Mouse (Mus musculus) retina, postnatal 1 day (tissue): ENCODE measurements at regions not wholly inside any gene's neighbourhood (a gene's known extent, or its start where the extent isn't known, plus 50 kb on each side); places are given as distances from the start of the nearest gene placed in this dataset.

Experiments used
- DNase-seq: peaks from one replicate; pipeline ENCODE4 v3.0.0-alpha.2; 2012

DNA sequence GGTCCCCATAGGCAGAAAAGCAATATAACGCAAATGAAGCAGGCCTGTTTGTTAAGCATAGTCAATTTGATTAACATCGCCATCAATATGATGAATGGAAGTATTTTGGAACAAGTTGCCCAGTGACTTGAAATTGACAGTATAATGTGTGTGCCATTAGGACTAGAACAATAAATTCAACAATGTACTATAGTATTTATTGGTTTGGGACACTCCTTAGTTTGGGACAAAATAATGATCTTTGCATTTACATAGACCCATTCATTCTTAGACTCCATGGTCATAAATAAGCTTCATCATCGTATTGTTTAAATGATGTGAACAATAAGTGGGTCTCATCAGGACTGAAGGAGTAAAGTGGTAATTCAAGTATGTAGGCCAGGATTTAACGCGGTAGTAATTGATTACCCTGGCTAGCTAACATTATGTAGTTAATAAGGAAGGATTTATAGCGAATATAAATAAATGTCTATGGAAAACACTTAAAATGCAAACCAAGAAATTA, 2933.6 kb upstream of the 5930422O12Rik start:
- DNase-seq = no peak

DNA sequence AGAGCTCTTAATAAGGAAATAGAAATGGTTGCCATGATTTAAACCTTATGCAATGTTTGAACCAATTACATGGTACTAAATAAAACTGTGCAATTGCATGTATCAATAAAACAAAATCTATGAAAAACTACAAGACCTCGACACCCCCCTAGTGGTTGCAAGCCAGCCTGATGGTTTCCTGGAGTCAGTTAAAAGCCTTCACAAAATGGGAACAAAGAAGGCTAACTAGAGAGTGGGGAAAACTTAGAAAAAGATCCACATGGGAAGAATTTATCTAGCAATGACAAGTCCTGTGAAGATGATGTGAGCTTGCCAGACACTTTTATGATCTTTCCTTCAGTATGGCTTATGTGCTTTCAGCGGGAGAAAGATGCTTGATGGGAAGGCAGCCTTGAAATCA, 2926.3 kb upstream of the 5930422O12Rik start:
- no peak for DNase-seq

DNA sequence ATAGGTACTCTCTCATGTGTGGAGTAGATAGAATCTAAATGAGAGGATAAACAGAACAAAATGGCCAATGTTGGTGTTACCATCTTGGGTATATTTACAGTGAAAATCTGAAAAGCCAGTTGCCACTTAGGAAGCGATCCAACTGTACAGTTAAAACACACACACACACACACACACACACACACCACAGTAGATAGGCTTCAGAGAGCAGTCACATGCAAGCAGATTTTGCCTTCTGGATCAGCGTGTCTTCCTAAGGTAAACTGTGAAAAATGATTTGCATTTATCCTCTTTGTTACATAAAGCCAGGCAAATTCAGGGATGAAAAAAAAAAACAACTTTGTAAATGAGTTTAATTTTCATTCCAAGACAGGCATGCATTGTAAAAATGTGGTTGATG, 2917.2 kb upstream of the 5930422O12Rik start:
- DNase-seq = no peak

DNA sequence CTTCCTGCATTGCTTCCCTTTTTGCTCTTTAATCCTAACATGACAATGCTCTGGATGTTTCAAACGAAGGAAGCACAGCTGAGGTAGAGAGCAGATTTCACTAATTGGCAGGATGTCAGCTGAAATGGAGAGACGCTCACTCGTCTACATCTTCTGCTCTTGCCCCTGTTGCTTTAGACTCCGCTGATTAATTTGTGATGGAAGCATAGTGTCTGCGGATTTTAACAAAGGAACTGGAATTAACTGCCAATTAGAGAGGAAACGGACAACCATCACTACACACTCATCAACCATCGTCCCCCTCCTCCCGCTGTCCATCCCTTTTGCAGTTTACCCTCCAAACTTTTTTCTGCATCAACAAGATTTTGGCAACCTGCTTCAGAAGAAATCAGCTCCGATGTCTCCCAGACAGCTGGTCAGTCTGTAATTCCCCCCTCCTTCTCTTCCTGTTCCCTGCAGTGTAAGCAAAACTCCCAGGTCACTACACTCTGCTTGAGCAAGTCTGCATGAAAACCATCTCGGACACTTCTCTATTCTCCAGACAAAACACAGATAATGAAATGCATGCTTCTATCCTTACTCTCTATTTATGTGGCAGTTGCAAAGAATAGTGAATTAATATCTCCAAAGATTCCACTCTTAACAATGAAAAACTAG, 2905.6 kb upstream of the 5930422O12Rik start:
- peak; percentile 81 for DNase-seq

DNA sequence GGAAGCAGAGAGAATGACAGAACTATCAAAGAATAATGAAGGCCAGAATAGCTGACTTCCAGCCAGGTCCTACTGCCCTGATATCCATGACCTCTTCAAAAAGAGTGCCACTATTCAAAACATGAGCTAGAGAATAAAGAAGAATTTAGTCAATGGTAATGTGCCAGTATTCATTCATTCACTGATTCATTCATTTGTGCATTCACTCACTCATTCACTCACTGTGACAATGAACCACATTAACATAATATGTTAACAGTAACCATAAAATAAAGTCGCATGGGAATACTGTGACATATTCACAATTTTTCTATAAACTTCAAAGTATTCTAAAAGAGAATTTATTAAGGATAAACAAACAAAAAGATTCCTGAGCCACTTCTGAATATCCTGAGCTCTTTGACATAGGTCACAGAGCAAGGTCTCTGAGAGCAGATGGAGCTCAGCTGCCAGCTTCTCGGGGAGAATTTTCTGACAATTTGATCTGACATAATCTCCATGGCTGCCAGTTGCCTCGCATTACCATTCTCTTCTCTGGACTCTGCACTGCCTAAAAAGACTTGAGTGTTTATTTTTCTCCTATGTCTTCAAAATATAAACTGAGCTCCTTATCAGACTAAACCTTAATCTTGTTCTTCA, 2895.5 kb upstream of the 5930422O12Rik start:
- DNase-seq = peak; percentile 20

DNA sequence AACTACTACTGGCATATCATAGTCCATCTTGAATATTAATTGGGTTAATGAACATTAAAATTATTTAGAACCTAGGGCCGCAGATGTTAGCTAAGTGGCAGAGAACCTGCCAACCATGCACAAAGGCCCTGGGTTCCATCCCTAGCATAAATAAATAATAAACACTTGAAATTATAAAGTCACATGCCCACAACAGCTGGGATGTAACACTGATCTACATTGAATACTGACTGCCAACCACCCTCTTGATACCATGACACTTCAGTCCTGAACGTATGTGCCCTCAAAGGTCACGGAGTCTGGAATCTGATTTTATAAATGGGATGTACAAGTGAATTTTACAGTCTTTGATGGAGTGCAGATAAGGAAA, 2895.0 kb upstream of the 5930422O12Rik start:
- DNase-seq = peak; percentile 7

DNA sequence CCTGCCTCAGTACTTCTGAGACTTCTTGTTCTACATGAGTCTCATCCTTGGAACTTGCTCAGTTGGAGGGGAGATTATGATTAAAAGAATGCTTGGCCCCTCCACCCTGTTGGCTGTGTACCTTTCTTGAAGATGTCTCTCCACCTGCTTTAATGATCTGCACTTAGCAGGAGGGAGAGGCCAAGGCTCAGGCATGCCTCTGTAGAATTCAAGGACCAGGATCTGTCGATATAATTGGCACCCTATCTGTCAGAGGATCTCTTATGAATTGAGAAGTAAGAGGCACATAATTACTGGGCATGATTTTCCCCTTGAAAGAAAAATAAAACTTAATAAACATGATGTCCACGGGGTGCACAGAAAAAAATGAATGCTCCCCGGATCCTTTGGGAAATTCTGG, 2893.1 kb upstream of the 5930422O12Rik start:
- no peak for DNase-seq

DNA sequence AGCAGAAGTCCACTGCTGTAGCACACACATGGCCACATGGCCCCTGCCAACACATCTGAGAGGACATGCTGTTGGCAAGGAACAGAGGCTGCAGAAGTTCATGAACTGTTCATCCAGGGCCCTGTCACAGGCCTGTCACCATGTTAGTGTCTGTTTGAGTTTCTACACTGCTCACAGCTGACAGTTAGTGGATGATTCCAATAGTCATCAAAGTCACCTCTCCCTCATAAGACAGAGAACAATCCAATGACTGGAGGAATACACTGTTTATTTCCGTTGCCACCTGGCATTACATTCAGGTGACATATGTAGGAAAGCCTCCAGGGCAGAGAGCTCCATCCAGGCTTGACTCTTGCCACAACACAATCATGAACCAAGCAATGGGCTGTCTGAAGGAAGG, 2886.3 kb upstream of the 5930422O12Rik start:
- DNase-seq = no peak

DNA sequence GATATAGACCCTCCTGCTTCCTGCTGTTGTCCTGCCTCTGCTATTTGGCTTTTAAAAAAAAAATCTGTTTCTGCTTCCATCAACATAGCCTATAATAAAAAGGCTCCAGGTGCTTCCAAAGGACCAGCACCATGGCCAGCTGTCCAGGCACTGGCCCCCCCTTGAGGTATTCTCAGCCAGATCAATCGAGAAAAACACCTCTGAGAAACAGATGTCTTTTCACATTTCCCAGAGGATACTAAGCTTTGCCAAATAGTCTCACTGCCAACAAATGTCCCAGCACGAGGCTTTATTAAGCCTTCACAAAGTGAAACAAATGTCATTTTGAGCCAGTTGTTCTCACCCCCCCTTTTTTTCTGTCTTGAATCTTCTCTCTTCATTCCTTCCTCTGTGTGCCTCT, 2880.7 kb upstream of the 5930422O12Rik start:
- DNase-seq = no peak

DNA sequence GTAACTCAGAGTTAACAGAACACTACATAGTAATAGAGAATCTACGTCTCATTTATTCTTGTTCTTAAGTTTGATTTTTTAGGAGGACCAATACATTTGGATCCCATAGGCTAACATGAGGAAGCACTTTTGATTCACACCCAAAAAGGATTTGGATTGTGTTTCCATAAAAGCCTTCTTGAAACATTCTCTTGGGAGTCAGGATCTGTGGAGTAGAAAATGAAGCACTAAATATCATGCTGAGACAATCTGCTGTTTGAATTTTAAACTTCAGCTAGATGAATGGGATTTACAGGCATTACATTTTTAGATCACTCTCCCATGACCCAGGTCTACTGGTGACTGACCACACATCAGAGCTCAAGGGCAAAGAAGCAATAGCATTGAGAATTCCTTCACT, 2877.5 kb upstream of the 5930422O12Rik start:
- no peak for DNase-seq

DNA sequence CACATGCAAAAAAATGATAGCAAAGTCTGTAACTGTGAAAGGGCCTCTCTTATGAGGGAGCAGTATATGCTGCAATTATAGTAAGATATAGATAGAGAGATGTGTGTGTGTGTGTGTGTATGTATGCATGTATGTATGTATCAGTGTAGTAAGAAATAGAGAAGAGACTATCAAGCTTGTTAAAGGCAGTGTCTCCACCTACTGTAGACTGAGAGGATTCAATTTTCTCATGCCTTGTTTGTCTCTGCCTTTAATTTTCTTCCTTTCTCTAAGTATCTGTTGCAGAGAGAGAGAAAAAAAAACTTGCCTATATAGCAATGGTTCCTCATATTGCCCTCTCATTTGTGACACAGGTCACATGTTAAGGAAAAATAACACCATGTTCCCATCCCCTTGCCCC, 2871.1 kb upstream of the 5930422O12Rik start:
- no peak for DNase-seq

DNA sequence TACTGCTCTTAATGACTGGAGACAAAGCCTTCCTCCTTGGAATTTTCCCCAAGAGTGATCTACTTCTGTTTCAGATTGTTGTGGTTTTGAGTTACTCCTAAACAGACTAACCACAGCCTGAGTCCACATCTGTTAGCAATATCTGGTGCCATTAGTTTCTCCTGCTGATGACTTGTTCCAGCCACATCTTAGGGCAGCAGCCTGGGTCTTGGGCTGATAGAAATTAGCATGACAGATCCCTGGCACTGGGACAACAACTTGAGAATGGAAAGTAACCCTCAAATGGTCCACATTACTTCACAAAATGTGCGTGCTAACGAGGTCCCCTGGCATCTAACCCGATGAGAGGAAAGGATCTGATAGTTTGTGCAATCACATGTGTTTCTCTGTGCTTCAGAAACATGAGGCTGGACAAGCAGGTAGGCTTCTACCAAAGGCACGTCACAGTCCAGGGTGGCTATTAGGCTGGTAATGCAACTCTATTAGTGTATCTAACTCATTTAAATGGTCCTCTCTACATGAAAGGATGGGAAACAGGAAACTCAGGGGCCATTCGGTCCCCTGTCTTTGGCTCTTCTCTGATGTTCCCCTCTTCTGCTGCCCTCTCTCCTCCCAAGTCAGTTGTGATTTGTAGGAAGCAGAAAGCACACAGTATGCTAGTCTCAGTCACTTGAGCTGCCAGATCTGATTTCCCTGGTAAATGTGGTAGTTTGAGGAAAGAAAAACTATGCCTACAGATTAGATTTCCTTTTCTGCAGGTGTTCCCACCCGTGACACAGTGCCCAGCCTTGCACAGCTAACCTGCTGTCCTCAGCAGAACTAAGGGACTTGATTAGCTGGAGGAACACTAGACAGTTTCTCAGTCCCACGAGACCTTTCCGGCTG, 2866.9 kb upstream of the 5930422O12Rik start:
- no peak for DNase-seq

DNA sequence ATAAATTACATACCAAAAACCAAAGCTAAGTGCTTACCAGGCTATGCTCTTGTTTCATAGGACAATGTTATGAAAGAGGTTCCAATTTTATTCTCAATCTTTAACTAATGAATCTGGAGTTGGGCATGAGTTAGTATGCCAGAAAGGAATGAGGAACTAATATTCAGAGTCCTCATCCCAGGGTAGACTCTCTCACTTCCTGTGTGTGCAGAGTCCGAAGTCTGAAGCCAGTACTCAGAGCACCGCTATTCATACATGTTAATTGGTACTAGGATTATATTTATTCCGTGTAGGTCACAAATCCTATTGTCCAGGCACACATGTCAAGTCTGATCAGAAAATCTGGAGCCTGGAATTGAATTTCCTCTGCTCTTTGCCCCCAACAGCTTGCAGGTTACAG, 2858.7 kb upstream of the 5930422O12Rik start:
- no peak for DNase-seq

DNA sequence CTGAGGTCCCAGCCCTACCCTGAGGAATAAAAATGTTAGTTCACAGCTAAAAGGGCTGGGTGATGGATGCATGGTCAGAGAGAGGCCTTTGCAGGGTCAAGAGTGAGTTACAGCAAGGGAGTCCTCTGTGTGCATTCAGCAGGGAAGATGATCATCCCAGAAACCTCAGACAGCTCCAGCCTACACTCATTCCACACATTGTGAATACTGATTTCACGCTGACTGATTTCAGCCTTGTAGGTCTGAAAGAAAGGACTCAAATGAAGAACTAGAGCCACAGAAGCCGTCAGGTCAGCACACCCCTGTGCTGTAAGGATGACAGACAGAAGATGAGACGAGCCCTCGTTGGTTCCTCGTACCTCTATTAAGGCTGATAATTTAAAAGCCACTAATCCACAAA, 2858.0 kb upstream of the 5930422O12Rik start:
- no peak for DNase-seq

DNA sequence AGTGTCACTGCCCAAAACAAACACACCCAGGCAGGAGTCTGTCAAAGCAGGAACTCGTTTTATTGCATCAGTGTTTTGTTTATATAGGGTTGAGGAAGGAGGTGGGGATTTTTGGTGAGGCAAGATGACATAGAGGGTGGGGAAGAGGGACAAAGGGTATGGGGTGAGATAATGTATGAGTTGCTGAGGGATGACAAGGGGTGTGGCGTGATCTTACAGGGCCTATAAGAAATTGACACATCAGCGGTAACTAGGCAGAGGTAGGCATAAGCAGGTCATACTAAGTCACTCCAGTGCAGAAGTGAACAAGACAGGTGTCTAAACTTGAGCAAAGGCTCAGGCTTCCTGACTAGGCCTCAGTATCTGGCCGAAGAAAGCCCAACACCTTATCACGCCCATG, 2841.0 kb upstream of the 5930422O12Rik start:
- DNase-seq = no peak

DNA sequence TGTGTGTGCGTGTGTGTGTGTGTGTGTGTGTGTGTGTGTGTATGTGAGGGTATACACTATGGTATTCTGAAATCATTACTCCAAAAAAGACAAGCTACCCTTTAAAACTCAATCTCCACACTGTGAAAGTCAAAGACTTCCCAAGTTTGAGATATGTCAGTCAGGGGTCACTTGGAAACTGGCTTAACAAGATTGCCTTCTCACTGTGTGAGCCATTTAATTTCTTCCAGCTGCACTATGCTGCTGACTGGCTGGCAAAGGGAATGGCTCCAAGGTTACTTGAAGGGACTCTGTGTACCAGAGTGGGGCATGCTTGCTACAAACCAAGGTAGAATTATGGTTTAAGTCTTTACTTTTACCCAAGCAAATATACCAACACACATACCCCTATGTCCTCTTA, 2826.1 kb upstream of the 5930422O12Rik start:
- no peak for DNase-seq

DNA sequence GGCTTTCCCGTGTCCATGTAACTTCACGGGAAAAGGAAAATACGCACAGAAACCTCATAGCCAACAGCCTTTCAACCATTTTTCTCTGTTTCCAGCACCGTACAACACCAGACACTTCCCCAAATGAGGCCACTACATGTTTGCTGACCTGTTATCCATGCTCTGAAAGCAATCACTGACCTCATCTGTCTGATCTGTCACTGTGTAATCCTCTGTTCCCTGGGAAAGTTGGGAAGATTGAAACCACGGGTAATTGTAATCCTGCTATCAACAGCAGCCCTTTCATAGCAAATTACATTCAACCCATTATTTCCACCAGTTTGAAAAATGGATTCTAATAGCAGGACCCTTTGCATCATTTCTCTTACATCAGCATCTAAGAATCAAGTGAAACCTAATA, 2798.2 kb upstream of the 5930422O12Rik start:
- peak; percentile 77 for DNase-seq

DNA sequence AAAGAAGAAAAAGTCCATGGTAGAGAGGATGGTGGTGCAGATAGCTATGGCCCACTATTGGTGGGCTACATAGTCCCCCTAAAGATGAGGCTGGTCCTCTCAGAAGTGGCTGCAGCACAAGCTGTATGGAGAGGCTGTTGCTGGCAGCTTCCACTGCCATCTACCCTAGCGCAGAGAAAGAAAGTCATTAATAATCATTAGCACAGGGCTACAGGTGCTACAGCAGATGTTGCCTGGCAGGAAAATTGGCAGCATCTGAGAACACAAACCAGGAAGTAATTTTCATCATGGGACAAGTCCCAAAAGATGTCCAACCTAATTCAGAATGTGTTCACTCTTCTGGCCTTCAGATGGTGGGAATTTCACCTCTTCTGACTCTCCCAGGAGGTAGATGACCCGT, 2791.7 kb upstream of the 5930422O12Rik start:
- no peak for DNase-seq

DNA sequence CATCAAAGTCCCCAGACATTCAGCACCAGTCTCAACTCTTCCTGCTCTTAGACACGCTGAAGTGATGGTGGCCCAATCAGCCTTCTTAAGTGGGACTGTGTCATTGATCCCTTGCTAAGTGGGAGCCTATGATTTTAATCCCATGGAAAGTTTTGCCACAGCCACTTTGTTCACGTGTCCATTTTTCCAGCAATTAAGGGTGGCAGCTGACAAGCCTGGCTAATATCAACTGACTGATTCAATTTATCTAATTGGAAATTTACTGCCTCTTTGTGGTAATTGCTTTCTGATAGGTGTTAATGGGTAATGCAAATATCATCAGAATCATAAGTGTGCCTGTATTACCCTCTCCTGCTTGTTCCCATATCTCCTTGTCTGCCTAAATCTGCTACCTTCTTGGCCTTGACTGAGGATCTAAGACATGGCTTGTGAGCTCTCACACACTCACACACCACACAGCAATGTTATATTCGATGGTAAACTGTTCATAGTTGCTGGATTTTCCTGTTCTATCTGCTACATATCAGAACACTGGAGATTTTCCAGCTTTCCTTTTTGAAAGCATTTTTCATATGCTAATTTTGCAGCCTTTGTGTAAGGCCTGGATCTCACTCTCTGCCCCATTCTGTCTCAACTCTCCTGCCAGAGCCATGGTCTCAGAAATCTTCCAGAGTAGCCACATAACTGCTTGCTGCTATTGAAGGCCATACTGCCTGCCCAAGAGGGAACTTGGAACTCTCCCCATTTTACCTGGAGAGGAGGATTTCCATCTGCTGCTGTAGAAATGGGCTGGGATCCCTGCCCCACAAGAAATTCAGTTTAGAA, 2785.4 kb upstream of the 5930422O12Rik start:
- peak; percentile 84 for DNase-seq

DNA sequence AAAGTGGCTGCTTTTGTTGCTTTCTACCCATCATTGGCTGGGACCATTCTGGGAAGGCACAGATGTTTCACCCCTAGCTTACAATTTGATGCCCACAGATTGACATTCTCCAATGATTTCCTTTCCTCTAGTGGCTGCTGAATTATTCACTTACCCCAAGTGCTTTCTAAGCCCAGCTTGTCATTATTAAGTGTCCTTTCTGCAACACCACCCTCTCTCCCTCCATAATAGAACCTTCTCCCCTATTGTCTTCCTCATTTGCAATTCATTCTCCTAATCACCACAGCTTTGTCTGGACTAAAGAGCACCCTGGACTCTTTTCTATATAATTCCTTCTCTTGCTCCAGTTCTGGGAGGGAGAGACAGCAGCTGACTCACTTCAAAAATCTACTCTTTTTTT, 2780.0 kb upstream of the 5930422O12Rik start:
- DNase-seq = peak; percentile 51

DNA sequence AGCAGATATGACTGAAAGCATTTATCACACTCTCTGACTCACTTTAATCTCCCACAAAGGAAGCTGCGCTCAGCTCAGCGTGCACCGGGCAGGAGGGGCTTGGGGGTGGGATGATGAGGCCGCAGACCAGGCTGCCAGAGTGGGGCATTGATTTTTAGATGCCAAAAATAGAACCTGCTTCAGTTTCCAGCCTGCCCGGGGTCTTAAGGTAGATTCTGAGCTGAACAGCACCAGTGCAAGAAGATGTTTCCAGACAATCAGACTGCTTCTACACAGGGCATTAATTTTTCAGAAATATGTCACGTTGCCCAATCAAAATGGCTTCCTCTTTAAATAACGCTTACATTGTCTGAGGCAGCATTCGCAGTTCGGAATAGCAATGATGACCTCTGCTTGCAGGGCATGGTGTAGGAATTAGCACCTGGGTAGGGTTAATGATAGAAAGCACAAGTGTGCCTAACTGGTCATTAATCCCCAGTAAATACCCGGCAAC, 2772.7 kb upstream of the 5930422O12Rik start:
- peak; percentile 48 for DNase-seq

DNA sequence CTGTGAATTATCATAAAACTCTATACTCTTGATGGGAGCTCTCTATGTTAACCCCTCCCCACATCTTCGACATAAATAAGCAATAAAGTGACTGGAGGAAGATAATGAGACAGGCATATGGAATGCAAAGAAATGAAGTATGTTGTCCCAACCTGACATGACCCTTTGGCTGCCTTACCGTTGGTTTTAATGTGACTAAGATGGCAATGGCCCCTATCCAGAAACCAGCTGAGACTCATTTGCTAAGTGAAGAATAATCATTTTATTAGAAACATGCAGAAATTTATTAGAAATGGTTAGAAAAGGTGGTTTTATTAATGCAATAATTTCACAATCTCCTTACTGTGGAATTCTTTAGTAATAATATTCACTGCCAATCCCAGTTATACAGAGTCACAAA, 2767.2 kb upstream of the 5930422O12Rik start:
- no peak for DNase-seq

DNA sequence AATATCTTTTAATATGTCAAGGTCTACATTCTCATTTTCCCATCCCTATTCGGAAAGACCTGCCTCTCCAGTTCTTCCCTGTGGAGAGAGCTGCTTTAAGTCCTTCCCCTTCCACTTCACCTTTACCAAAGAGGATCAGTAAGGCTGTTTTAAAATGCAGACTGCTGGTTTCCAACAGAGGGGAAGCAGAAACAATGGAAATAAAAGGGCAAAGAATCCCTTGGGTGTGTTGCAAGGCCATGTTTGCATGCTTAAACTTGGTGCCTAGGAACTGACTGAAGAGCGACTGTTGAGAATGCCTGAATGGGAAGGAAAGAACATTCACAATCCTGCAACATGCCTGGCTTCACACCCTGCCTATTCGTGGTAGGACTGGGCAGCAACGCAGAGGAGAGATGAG, 2759.1 kb upstream of the 5930422O12Rik start:
- DNase-seq = no peak
